Mouse (Mus musculus) fibroblast of lung, adult 2 months (primary cell): Measurements from ENCODE around the gene Abat.

Experiments
- DNase-seq: peaks from one replicate; pipeline ENCODE4 v3.0.0-alpha.2; 2011; ENCODE audit warnings: low read depth

Gene Abat

GRCm38 (mm10) chr16:8513236-8513906 lies at the start of gene Abat:
Abat (plus strand) TSS chr16:8513429.
- DNase-seq: peak; percentile 79

- no peak for DNase-seq
Observed at GRCm38 (mm10) chr16:8470132-8470531, 43.1 kb upstream of the Abat start.

GRCm38 (mm10) chr16:8470603-8471481 lies 42.4 kb upstream of the Abat start, which contains the start of gene Mettl22:
Mettl22 (plus strand) TSS chr16:8470788.
- peak; percentile 85 for DNase-seq

GRCm38 (mm10) chr16:8487396-8488005 lies 25.7 kb upstream of the Abat start:
- DNase-seq: no peak

GRCm38 (mm10) chr16:8489340-8489739 lies 23.9 kb upstream of the Abat start:
- no peak for DNase-seq

- no peak for DNase-seq
Observed at GRCm38 (mm10) chr16:8491743-8492490, 21.3 kb upstream of the Abat start.

GRCm38 (mm10) chr16:8494268-8494667 lies 19.0 kb upstream of the Abat start:
- peak; percentile 28 for DNase-seq

- DNase-seq: no peak
Observed at GRCm38 (mm10) chr16:8496967-8497366, 16.3 kb upstream of the Abat start.

GRCm38 (mm10) chr16:8504271-8504670 lies 9.0 kb upstream of the Abat start:
- no peak for DNase-seq

- DNase-seq: no peak
Observed at GRCm38 (mm10) chr16:8509894-8510293, 3.3 kb upstream of the Abat start.

- DNase-seq: no peak
Observed at GRCm38 (mm10) chr16:8512830-8513229, 399 bp upstream of the Abat start.

- DNase-seq: no peak
Observed at GRCm38 (mm10) chr16:8514180-8514579, 951 bp downstream of the Abat start.

GRCm38 (mm10) chr16:8520525-8520924 lies 7.3 kb downstream of the Abat start:
- DNase-seq: no peak

GRCm38 (mm10) chr16:8521322-8521721 lies 8.1 kb downstream of the Abat start:
- no peak for DNase-seq

GRCm38 (mm10) chr16:8523480-8524144 lies 10.4 kb downstream of the Abat start:
- DNase-seq: no peak

- no peak for DNase-seq
Observed at GRCm38 (mm10) chr16:8524163-8524847, 11.1 kb downstream of the Abat start.

GRCm38 (mm10) chr16:8525293-8525692 lies 12.1 kb downstream of the Abat start:
- DNase-seq: no peak

- no peak for DNase-seq
Observed at GRCm38 (mm10) chr16:8525877-8526276, 12.6 kb downstream of the Abat start.

GRCm38 (mm10) chr16:8529389-8529788 lies 16.2 kb downstream of the Abat start:
- no peak for DNase-seq

GRCm38 (mm10) chr16:8530018-8530417 lies 16.8 kb downstream of the Abat start:
- no peak for DNase-seq

GRCm38 (mm10) chr16:8532461-8532860 lies 19.2 kb downstream of the Abat start:
- no peak for DNase-seq
